Mouse (Mus musculus) testis, adult 2 months (tissue): Measurements from ENCODE around the gene B2m.

Experiments
- CTCF ChIP-seq: fragments of 200-500 bp; IDR thresholded peaks from 2 replicates; pipeline ENCODE4 v1.5.1; 2012; ENCODE audit warnings: low read depth, mild to moderate bottlenecking, inconsistent platforms, low read length, moderate library complexity; ENCODE audit not compliant: control insufficient read depth, insufficient read depth, insufficient replicate concordance
- POLR2A ChIP-seq: fragments of 200-500 bp; IDR thresholded peaks from 2 replicates; pipeline ENCODE4 v1.6.1; 2012; ENCODE audit warnings: low read depth, mild to moderate bottlenecking, inconsistent platforms, low read length, moderate library complexity; ENCODE audit not compliant: control insufficient read depth

DNA sequence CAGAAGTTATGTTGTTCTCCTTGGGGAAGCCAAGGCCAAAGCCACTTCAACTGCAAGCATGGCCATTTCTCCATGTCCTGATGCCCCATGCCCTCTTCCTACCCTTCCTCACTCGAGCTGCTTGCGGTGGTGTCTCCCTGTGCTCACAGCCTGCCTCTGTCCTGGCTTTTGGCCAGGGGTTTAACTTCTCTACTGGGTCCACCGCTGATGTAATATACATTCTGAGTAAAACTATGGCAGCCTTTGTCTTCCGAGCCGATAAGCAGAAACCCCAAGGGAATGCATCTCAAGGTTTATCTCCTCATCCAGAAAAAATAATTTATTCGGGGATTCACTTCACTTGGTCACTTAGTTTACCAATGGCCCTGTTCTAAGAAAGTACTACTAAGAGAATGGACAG, 799 bp upstream of the B2m start:
- no peak for TF ChIP-seq CTCF
- TF ChIP-seq POLR2A = no peak
